Mouse (Mus musculus) MEL (cell line): Measurements from ENCODE around the gene Rabggta. TPM values are rescaled to one million over a fixed set of nuclear protein-coding genes. Genes with fewer than 3 reads are reported as not detected.
A peak's percentile ranks its signal among the peaks of the same experiment; 100 is the strongest.

Experiments
- DNase-seq: peaks from one replicate; pipeline ENCODE4 v3.0.0; 2011; ENCODE audit warnings: low read depth, low spot score
- H3K27ac ChIP-seq: 2 replicates; pipeline ENCODE4 v1.5.1; 2012; ENCODE audit warnings: low read depth, mild to moderate bottlenecking, control low read depth, low read length, moderate library complexity; ENCODE audit not compliant: control insufficient read depth
- H3K27me3 ChIP-seq, 2 experiments: fragments of 150-350 bp in 1 of 2; sonication (generic) in 1 of 2; 2 replicates each; pipeline ENCODE4 v1.6.1; 2012; ENCODE audit warnings: low read length in 2 of 2, mild to moderate bottlenecking in 2 of 2, improper control_type of control experiment in 1 of 2, moderate library complexity in 1 of 2; ENCODE audit not compliant: insufficient read depth in 2 of 2, control insufficient read depth in 1 of 2
- H3K36me3 ChIP-seq, 2 experiments: 2 replicates each; pipeline ENCODE4 v1.6.1; 2012 to 2014; ENCODE audit warnings: low read length in 2 of 2, improper control_type of control experiment in 1 of 2, inconsistent platforms in 1 of 2, mild to moderate bottlenecking in 1 of 2; ENCODE audit not compliant: insufficient read depth in 2 of 2, control insufficient read depth in 1 of 2
- H3K4me1 ChIP-seq, 2 experiments: fragments of 150-350 bp in 1 of 2; sonication (generic) in 1 of 2; 2 replicates each; pipeline ENCODE4 v1.6.1; 2012; ENCODE audit warnings: low read length in 2 of 2, improper control_type of control experiment in 1 of 2, mild to moderate bottlenecking in 1 of 2; ENCODE audit not compliant: insufficient read depth in 2 of 2, control insufficient read depth in 1 of 2
- H3K4me3 ChIP-seq, 2 experiments: fragments of 150-350 bp in 1 of 2; sonication (generic) in 1 of 2; 2 replicates each; pipeline ENCODE4 v1.5.1; 2012; ENCODE audit warnings: low read depth in 2 of 2, low read length in 2 of 2, mild to moderate bottlenecking in 2 of 2, moderate library complexity in 2 of 2, control low read depth in 1 of 2, improper control_type of control experiment in 1 of 2; ENCODE audit not compliant: control insufficient read depth in 1 of 2, insufficient read depth in 1 of 2
- H3K79me2 ChIP-seq: 2 replicates; pipeline ENCODE4 v1.6.1; 2012; ENCODE audit warnings: mild to moderate bottlenecking, low read length, moderate library complexity; ENCODE audit not compliant: control insufficient read depth, poor library complexity, insufficient read depth
- H3K9ac ChIP-seq: 2 replicates; pipeline ENCODE4 v1.6.1; 2012; ENCODE audit warnings: low read depth, mild to moderate bottlenecking, control low read depth, low read length, moderate library complexity; ENCODE audit not compliant: control insufficient read depth, poor library complexity, severe bottlenecking
- H3K9me3 ChIP-seq: fragments of 150-350 bp; sonication (generic); replicated peaks from 2 replicates; pipeline ENCODE4 v1.6.1; 2012; ENCODE audit warnings: mild to moderate bottlenecking, low read length, improper control_type of control experiment, moderate library complexity; ENCODE audit not compliant: insufficient read depth
- BHLHE40 ChIP-seq: IDR thresholded peaks from 2 replicates; pipeline ENCODE4 v1.6.1; 2012; ENCODE audit warnings: low read depth, mild to moderate bottlenecking, inconsistent platforms, low read length, improper control_type of control experiment, borderline replicate concordance
- CHD1 ChIP-seq: IDR thresholded peaks from 2 replicates; pipeline ENCODE4 v1.6.1; 2012; ENCODE audit warnings: low read depth, mild to moderate bottlenecking, inconsistent platforms, low read length, improper control_type of control experiment
- CTCF ChIP-seq, 3 experiments: IDR thresholded peaks in 2 of 3; conservative IDR thresholded peaks in 1 of 3; 2 replicates each; pipeline ENCODE4 v1.5.1; 2011 to 2012; ENCODE audit warnings: low read length in 3 of 3, low read depth in 2 of 3, mild to moderate bottlenecking in 2 of 3, improper control_type of control experiment in 1 of 3, inconsistent platforms in 1 of 3, mixed read lengths in 1 of 3, moderate library complexity in 1 of 3; ENCODE audit not compliant: control insufficient read depth in 1 of 3, insufficient read depth in 1 of 3, poor library complexity in 1 of 3, severe bottlenecking in 1 of 3
- E2F4 ChIP-seq: IDR thresholded peaks from 2 replicates; pipeline ENCODE4 v1.6.1; 2011; ENCODE audit warnings: low read depth, low read length, improper control_type of control experiment, borderline replicate concordance
- ELF1 ChIP-seq: IDR thresholded peaks from 2 replicates; pipeline ENCODE4 v1.6.1; 2014; ENCODE audit warnings: low read depth, mild to moderate bottlenecking, inconsistent platforms, low read length, improper control_type of control experiment, moderate library complexity
- EP300 ChIP-seq, 2 experiments: IDR thresholded peaks; 2 replicates each; pipeline ENCODE4 v1.6.1; 2011; ENCODE audit warnings: improper control_type of control experiment in 2 of 2, low read length in 2 of 2, low read depth in 1 of 2, mild to moderate bottlenecking in 1 of 2
- GABPA ChIP-seq: IDR thresholded peaks from 2 replicates; pipeline ENCODE4 v1.6.1; 2012; ENCODE audit warnings: low read depth, mild to moderate bottlenecking, inconsistent platforms, low read length, improper control_type of control experiment, moderate library complexity
- HCFC1 ChIP-seq: IDR thresholded peaks from 2 replicates; pipeline ENCODE4 v1.6.1; 2012; ENCODE audit warnings: low read depth, mild to moderate bottlenecking, inconsistent platforms, low read length, improper control_type of control experiment, moderate library complexity
- MAFK ChIP-seq: IDR thresholded peaks from 2 replicates; pipeline ENCODE4 v1.6.1; 2011; ENCODE audit warnings: low read depth, mild to moderate bottlenecking, low read length, improper control_type of control experiment, borderline replicate concordance
- MXI1 ChIP-seq: IDR thresholded peaks from 2 replicates; pipeline ENCODE4 v1.6.1; 2011; ENCODE audit warnings: mild to moderate bottlenecking, low read depth, low read length, improper control_type of control experiment
- NRF1 ChIP-seq: IDR thresholded peaks from 2 replicates; pipeline ENCODE4 v1.6.1; 2014; ENCODE audit warnings: low read depth, mild to moderate bottlenecking, inconsistent platforms, low read length, improper control_type of control experiment, moderate library complexity; ENCODE audit not compliant: poor library complexity, insufficient read depth, severe bottlenecking
- POLR2AphosphoS5 ChIP-seq: IDR thresholded peaks from 2 replicates; pipeline ENCODE4 v1.6.1; 2012; ENCODE audit warnings: low read depth, borderline replicate concordance, mild to moderate bottlenecking, inconsistent platforms, low read length, moderate library complexity, mixed read lengths
- SIN3A ChIP-seq: IDR thresholded peaks from 2 replicates; pipeline ENCODE4 v1.6.1; 2012; ENCODE audit warnings: low read length, improper control_type of control experiment, inconsistent platforms
- SMC3 ChIP-seq: IDR thresholded peaks from 2 replicates; pipeline ENCODE4 v1.6.1; 2011; ENCODE audit warnings: low read depth, low read length, improper control_type of control experiment
- USF1 ChIP-seq: IDR thresholded peaks from 2 replicates; pipeline ENCODE4 v1.6.1; 2014; ENCODE audit warnings: low read depth, mild to moderate bottlenecking, inconsistent platforms, low read length, improper control_type of control experiment, moderate library complexity
- ZC3H11A ChIP-seq: IDR thresholded peaks from 2 replicates; pipeline ENCODE4 v1.6.1; 2012; ENCODE audit warnings: low read depth, mild to moderate bottlenecking, inconsistent platforms, low read length, improper control_type of control experiment
- ZKSCAN1 ChIP-seq: IDR thresholded peaks from 2 replicates; pipeline ENCODE4 v1.6.1; 2012; ENCODE audit warnings: low read depth, mild to moderate bottlenecking, inconsistent platforms, low read length, improper control_type of control experiment, moderate library complexity
- polyA plus RNA-seq, 2 experiments: library from polyadenylated mRNA; stranded (reverse) in 1 of 2; unstranded in 1 of 2; fragments of >175 nt in 1 of 2; fragments of >200 nt in 1 of 2; gene quantifications; 2 replicates each; pipeline versions ENCODE4 v1.2.1 to v1.2.4; 2012; ENCODE audit warnings: low replicate concordance in 2 of 2, low read depth in 1 of 2; ENCODE audit not compliant: insufficient read length in 2 of 2, insufficient read depth in 1 of 2, missing spikeins in 1 of 2
- total RNA-seq: library from RNA; depleted of rRNA; stranded (reverse); fragments of 300-350 nt; gene quantifications from 2 replicates; pipeline ENCODE4 v1.2.3, GENCODE M21; 2012

Gene Rabggta
- total and polyA plus RNA-seq, 3 experiments: 22.8 to 32.0 TPM; not detected in 1

DNA sequence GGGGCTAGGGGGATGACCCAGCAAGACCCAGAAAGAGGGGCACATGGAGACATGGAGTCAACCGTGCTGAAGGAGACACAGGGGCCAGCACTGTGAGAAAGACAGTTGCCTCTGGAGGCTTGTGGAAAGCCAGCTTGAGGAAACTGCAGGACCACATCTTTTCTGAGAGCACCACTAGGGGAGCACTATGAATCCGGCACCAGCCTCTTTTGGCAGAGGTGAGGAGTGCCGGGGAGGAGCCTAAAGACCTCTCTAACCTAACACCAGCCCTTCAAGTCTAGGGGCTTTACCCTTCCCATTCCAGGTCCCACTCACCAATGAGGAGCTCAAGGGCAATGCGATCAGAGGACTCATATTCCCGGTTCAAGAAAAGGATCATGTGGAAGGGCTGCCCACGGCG lies 10.3 kb downstream of the Rabggta start:
- DNase-seq: peak; percentile 59
- TF ChIP-seq ELF1 (no peak), CHD1 (no peak), SMC3 (no peak), CTCF (IDR thresholded peaks at IDR 0.05 in 2 of 3, conservative IDR thresholded peaks at IDR 0.05 in 1 of 3; ENCODE audit: control insufficient read depth in 1 of 3, insufficient read depth in 1 of 3, low read depth in 2 of 3, low read length in 3 of 3, poor library complexity in 1 of 3, severe bottlenecking in 1 of 3) (peak; percentile 12 to 36 (median 30); a peak in 4 of 6 replicates), ZKSCAN1 (no peak), ZC3H11A (no peak), GABPA (no peak)
- H3K4me1 ChIP-seq: peaks cover 5 to 6% of the 10 kb centered on the region in 2 experiments
- H3K9ac ChIP-seq: no peak overlapping the region
- no peak overlapping the region for H3K27ac ChIP-seq
- H3K36me3 ChIP-seq: peaks cover 0 to 6% of the 10 kb centered on the region in 2 experiments; a peak in 2 of 4 replicates
- H3K4me3 ChIP-seq: 0 out of 4 replicates have a peak overlapping the region, but pooled peaks of 1 of the 2 experiments have one; percentile 4
- H3K9me3 ChIP-seq: no peaks in the 10 kb centered on the region
- H3K27me3 ChIP-seq: no peaks in the 10 kb centered on the region
- no peaks in the 10 kb centered on the region for H3K79me2 ChIP-seq

DNA sequence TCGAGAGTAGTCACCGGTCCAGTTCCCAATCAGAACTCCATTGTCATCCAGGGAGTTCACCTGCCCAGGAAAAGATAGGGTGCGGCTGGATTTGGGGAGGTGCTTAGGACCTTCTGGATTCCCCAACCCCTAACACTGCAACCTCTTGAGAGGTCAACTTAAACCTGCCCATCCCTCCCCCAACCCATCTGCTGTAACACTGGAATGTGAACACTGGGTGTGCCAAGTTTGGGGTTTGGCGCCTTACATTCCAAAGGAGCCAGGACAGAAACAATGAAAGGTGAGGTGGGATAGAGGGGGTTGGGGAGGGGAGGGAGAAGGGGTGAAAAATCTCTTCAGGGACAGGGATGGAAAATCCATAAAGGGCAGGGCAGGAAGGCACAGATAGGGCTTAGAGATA lies 12.6 kb downstream of the Rabggta start:
- Histone ChIP-seq H3K36me3 (peaks cover 0 to 12% of the 10 kb centered on the region in 2 experiments; a peak in 2 of 4 replicates), H3K4me3 (no peak overlapping the region), H3K9ac (no peak overlapping the region), H3K27me3 (no peaks in the 10 kb centered on the region), H3K4me1 (peaks cover 9 to 22% of the 10 kb centered on the region in 2 experiments), H3K79me2 (no peaks in the 10 kb centered on the region), H3K27ac (no peak overlapping the region)
- no peak for TF ChIP-seq ZC3H11A
- TF ChIP-seq MXI1: no peak
- no peak for TF ChIP-seq MAFK
- TF ChIP-seq SIN3A: no peak
- no peak for TF ChIP-seq BHLHE40
- no peak for TF ChIP-seq POLR2AphosphoS5
- no peak for TF ChIP-seq USF1
- TF ChIP-seq HCFC1: no peak
- no peak for TF ChIP-seq E2F4
- TF ChIP-seq, all 39 proteins: peak for 0
- H3K9me3 ChIP-seq: no peaks in the 10 kb centered on the region
- DNase-seq: no peak

DNA sequence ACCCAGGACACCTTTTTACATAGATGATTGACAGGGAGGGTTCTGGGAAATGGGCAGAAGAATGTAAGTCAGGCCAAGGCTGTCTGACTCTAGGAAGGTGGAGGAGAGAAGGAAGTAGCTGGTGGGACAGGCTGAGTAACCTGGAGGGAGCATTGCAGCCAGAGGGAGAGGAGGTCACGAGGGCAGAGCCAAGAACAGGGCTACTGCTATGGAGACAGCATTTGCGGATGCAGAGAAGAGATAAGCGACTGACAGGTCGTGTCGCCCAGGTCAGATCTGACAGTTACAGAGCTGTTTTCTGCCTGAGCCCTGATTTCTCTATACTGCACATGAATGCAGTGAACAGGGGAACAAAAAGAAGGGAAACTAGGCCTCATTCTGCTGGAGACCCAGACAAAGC lies 14.7 kb downstream of the Rabggta start:
- TF ChIP-seq USF1 (peak; percentile 22; the same call in 1 of the 2 replicates), NRF1 (no peak), EP300 (IDR thresholded peaks at IDR 0.05; ENCODE audit: low read depth in 1 of 2, low read length in 2 of 2) (0 out of 4 replicates have a peak, but pooled peaks of 1 of the 2 experiments have one; percentile 18)
- no peak overlapping the region for H3K27ac ChIP-seq
- peaks cover 9 to 18% of the 10 kb centered on the region in 2 experiments for H3K4me1 ChIP-seq
- no peaks in the 10 kb centered on the region for H3K79me2 ChIP-seq
- H3K9me3 ChIP-seq: no peaks in the 10 kb centered on the region
- peaks cover 0 to 12% of the 10 kb centered on the region in 2 experiments; a peak in 2 of 4 replicates for H3K36me3 ChIP-seq
- no peaks in the 10 kb centered on the region for H3K27me3 ChIP-seq
- no peak for DNase-seq
- no peak overlapping the region for H3K4me3 ChIP-seq
- no peak overlapping the region for H3K9ac ChIP-seq
